In genomic region chr5:49094945-49095344, GRCm38 (mm10) we compare ENCODE assay signal across 13 mouse cellular contexts.
A peak's percentile ranks its signal among the peaks of the same experiment; 100 is the strongest.
DNase-seq lines count a peak whose midpoint lies in the region; ATAC-seq lines count a peak whose summit lies in the region.
"Had no signal": no experiment of that assay in that cellular context is flagged by ENCODE, and none has a peak within 500 bp of the region (broad histone marks: within the 10 kb centered on the region; RNA-seq: fewer than 3 reads in every experiment).

No protein-coding gene starts in this region.

- H3K4me1 ChIP-seq in hindbrain, embryonic 14.5 days (replicated peaks; ENCODE audit: control insufficient read depth, insufficient read depth, low read length) = no peaks in the 10 kb centered on the region
- H3K4me1 ChIP-seq in hindbrain, embryonic 13.5 days (replicated peaks) = no peaks in the 10 kb centered on the region
- H3K4me1 ChIP-seq: limb, embryonic 10.5 days had no signal

- intact Hi-C loops in left cerebral cortex, postnatal 14 days (cut with DNase I) = loop anchor here (10.0 kb wide), 1 partner anchor 870 kb away; no protein-coding TSS in a partner anchor
- intact Hi-C loops in heart, postnatal 36 days (cut with DNase I) = no loop called here

- no peak; the same call in 1 of the 2 replicates for ATAC-seq in hindbrain, embryonic 14.5 days (ENCODE audit: low FRiP score)
- no peak for ATAC-seq in hindbrain, embryonic 13.5 days (ENCODE audit: low FRiP score)

- 55% methylated on average over 2 of the region's 2 CpGs for WGBS in hindbrain, embryonic 14.5 days
- 52% methylated on average over 2 of the region's 2 CpGs for WGBS in hindbrain, embryonic 13.5 days

- no peaks in the 10 kb centered on the region for H3K9me3 ChIP-seq in hindbrain, embryonic 14.5 days (ENCODE audit: control insufficient read depth, low read length)
- H3K9me3 ChIP-seq in hindbrain, embryonic 13.5 days = no peaks in the 10 kb centered on the region
- H3K9me3 ChIP-seq: limb, embryonic 10.5 days had no signal

- H3K27ac ChIP-seq in hindbrain, embryonic 14.5 days = no peak overlapping the region
- H3K27ac ChIP-seq in hindbrain, embryonic 13.5 days = no peak overlapping the region
- H3K27ac ChIP-seq: limb, embryonic 10.5 days had no signal

- peak; percentile 58 for DNase-seq in hindbrain, embryonic 14.5 days (ENCODE audit: low spot score)
- peak; percentile 86 for DNase-seq in Muller cell, postnatal 12 days (ENCODE audit: inconsistent ontology term)
- DNase-seq in cerebellum, adult 18-20 months = peak; percentile 53 to 68
- peak; percentile 26 to 43 for DNase-seq in left cerebral cortex, postnatal 14 days (ENCODE audit: low spot score in 2 of 2)
- no peak for DNase-seq in c-Kit-positive CD71-positive TER-119-positive erythroid progenitor cells, embryonic 14.5 days (ENCODE audit: low spot score)
- no peak for DNase-seq in natural killer cell, adult 2 months (ENCODE audit: low spot score in 2 of 2)
- no peak for DNase-seq in heart, postnatal 36 days
- DNase-seq: kidney, postnatal 10 days; lung, adult 18-20 months had no signal

- H3K27me3 ChIP-seq in hindbrain, embryonic 14.5 days (ENCODE audit: control insufficient read depth, insufficient read depth, low read length) = no peaks in the 10 kb centered on the region
- H3K27me3 ChIP-seq in hindbrain, embryonic 13.5 days = no peaks in the 10 kb centered on the region

- H3K9ac ChIP-seq in hindbrain, embryonic 14.5 days = no peak overlapping the region
- H3K9ac ChIP-seq in hindbrain, embryonic 13.5 days = no peak overlapping the region

- no peak overlapping the region for H3K4me2 ChIP-seq in hindbrain, embryonic 14.5 days (replicated peaks)
- no peak overlapping the region for H3K4me2 ChIP-seq in hindbrain, embryonic 13.5 days
- H3K4me2 ChIP-seq: midbrain, embryonic 11.5 days had no signal

- no peaks in the 10 kb centered on the region for H3K36me3 ChIP-seq in hindbrain, embryonic 14.5 days (replicated peaks; ENCODE audit: control insufficient read depth, insufficient read depth)
- no peaks in the 10 kb centered on the region for H3K36me3 ChIP-seq in hindbrain, embryonic 13.5 days
- H3K36me3 ChIP-seq: limb, embryonic 10.5 days had no signal

- no peak overlapping the region for H3K4me3 ChIP-seq in hindbrain, embryonic 14.5 days (replicated peaks; ENCODE audit: low read length)
- H3K4me3 ChIP-seq in hindbrain, embryonic 13.5 days = no peak overlapping the region
- H3K4me3 ChIP-seq: erythroblast, embryonic 14.5 days; limb, embryonic 10.5 days had no signal

Comparison
In these comparisons a context has a peak if more than half of its experiments do, and no peak if none do; other contexts are left out.
1. DNase-seq: peak in hindbrain, embryonic 14.5 days (single experiment), Muller cell, postnatal 12 days (single experiment), cerebellum, adult 18-20 months (2 of 2) and left cerebral cortex, postnatal 14 days (2 of 2); none in c-Kit-positive CD71-positive TER-119-positive erythroid progenitor cells, embryonic 14.5 days (single experiment), natural killer cell, adult 2 months (0 of 2) and heart, postnatal 36 days (0 of 2).